Mouse (Mus musculus): ENCODE results near the gene Osbpl7.

The Osbpl7 gene

DNA sequence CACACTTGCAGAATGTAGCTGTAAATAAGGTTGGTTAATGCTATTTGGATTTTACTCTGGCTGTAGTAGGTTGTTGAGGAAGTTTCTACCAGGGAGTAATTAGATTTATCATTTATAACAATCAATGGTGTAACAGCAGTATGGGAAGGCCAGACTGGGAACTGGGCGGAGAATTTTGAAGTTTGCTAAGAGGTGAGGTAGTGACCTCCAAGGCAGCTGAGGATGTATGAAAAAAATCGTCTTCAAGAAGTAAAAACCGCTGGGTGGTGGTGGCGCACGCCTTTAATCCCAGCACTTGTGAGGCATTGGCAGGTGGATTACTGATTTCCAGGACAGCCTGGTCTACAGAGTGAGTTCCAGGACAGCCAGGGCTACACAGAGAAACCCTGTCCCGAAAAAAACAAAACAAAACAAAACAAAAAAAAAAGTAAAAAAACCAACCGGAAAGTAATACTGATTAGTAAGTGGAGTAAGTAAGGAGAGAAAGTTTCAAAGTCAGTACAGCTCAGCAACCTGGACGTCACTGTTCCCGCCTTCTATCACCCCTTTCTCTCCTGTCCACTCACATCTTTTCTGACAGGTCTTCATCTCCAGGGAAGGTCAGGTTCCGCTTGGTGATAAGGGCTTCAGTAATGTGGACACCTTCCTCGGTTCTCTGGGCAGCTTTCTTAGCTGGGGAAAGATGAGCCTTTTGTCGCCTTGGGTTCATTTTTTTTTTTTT lies 10.0 kb upstream of the Osbpl7 start:
- no peak for DNase-seq

DNA sequence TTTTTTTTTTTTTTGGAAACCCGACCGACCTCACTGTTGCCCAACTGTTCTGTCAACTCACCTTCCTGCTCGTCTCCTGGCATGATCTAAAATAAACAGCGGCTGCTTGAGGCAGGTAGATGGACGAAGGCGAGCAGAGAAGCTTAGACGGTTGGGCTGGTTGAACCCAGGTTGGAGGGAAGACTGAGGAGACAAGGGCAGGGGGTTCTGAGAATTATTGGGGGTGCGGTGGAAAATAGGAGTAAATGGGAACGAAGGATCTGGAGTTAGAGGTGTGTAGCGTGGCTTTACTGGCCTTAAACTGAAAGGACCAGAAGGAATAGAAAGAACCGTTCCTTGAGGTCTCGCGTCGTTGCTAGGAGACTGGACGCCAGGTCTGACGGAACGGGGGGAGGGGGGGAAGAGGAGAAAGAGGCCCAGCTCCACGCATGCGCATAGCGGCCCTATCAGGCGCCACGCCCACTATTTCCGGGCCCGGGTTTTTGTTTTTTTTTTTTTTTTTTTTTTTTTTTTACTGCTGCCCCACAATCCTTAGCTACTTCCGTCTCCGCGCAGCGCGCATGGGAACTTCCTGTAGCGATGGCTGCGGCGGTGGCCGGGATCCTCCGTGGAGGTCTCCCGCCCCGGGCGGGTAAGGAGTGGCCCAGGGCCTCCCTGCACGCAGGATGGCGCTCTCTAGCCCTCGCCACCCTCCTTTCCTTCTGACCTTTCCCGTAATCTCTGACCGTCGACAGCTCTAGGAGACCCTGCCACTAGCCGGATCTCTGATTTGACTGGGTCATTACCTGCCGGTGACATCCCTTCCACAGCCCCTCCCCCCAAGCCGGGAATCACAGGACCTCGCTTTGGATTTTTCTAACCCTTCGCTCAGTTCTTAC lies 9.2 kb upstream of the Osbpl7 start, which contains the start of the genes Lrrc46 and Mrpl10:
TSS of gene Lrrc46 (minus strand) at position 386 of the 878 bp plus-strand sequence.
TSS of gene Mrpl10 (plus strand) at position 539 of the 878 bp plus-strand sequence.
- peak; percentile 87 for DNase-seq

DNA sequence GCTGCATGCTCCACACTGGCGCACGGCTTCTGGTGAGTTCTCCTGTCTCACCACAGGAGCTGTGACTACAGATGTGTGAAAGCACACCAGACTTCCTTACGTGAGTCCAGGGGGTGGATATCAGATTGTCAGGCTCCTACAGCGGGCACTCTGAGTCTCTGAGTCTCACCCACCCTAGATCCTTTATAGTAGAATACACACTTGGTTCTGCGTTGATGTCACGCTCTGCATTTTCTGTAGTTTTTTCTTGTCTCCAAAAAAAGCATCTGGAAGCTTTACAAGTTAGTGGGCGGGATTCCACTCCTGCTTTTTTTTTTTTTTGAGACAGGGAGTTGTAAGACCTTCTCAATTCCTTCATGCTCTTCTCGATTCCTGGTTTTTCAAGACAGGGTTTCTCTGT lies 5.5 kb upstream of the Osbpl7 start:
- no peak for DNase-seq

DNA sequence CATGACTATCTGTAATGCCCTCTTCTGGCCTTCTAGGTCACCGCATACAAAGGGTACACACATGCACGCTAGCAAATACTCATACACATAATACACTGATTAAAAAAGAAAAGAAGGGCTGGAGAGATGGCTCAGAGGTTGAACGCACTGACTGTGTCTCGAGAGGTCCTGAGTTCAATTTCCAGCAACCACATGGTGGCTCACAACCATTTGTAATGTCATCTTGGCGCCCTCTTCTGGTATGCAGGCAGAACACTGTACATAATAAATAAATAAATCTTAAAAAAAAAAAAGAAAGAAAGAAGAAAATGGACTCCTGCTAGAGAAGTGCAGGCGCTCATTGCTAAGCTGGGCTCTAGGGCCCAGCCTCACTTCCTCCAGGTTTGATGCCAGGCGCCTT lies 4.6 kb upstream of the Osbpl7 start:
- DNase-seq = no peak

DNA sequence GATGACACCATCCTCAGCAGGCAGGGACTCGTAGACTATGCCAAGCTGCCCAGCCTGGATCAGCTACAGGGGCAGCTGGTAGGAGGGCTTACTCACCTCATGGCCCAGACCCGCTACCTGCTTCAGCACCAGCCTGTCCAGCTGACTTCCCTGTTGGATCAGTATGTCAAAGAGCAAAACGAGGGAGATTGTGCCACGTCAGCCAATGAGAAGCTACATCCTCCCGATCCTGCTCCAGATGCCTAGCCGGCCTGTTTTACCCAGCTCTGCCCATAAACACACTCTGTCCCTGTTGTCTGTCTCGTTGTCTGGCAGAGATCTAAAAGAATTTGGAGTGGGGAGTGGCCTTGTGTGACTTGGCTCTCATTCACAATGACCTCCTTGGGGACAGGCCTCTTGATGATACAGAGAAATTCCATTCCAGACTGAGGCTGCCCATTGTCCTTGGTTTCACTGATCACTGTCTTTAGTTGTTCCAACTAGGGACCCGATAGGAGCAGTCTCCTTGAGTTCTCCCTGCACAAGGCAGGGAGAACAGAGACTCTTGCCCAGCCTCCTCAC lies 2.3 kb upstream of the Osbpl7 start:
- DNase-seq = no peak

DNA sequence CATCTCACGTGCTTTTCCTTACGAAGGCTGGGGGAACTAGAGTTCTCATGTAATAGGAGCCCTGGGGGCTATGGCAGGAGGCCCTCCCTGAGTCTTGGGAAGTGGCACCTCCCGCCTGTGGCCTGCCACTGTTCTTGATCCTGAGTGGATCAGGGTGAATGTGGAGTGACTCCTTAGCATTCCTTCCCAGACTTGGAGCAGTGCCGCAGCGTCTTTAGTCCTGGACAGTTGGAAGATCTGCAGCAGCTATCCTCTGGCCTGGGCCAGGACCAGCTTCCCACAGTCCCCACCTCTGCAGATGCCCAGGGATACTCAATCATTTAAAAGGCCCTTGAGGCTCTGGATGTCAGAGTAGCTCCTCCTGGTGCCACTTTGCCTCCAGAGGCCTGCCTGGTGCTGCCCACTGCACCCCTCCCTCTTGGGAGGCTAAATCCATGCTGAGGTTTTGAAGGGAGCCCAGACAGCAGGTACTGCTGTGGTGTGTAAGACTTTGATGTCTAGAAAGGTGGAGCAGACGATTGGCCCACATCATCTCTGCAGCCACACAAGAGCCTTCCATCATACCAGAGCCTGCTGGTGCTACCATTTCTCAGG lies 839 bp upstream of the Osbpl7 start:
- no peak for DNase-seq

DNA sequence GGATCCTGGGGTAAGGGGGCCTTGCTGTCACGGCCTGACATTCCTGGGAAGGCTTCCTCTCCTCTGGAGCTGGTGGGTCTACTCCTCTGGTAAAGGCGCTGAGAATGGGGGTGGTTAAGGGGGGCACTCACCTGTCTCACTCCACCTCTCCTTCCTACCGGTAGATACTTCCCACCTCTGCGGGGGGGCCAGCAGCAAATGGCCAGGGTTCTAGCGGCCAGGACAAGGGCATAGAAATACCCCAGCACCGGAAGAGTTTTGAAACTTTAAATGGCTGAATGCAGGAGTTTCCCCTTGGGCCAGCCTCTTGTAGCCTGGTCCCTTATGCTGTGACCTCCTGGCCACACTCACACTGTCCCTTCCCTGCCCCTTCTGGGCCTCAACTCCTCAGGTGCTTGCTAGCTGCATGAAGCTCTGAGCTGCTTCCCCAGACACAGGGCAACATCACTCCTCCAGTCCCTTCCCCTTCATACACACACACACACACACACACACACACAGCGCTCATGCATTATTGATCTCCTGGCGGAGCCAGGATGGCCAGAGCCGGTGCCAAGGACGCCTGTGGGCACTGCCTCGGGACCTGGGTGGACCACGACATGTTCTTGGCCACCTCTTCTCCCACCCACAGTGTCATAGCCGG lies 637 bp downstream of the Osbpl7 start:
- no peak for DNase-seq

DNA sequence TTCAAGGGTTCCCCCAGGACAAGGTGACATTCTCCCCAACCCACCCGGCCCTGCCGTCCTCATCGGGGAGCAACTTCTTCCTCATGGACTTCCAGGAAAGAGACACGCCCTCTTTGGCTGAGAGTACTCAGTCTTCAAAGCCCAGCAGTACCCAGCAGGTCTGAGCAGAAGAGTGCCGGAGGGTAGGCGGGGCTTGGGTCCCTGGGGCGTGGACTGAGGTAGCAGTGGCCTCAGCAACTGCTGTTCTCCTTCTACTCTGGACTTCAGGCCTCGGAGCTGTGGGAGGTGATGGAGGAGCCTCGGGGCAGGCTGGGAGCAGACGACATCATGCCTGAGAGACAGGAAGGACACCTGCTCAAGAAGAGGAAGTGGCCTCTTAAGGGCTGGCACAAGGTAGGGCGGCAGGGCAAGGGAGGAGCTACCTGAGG lies 1.8 kb downstream of the Osbpl7 start:
- DNase-seq = no peak

DNA sequence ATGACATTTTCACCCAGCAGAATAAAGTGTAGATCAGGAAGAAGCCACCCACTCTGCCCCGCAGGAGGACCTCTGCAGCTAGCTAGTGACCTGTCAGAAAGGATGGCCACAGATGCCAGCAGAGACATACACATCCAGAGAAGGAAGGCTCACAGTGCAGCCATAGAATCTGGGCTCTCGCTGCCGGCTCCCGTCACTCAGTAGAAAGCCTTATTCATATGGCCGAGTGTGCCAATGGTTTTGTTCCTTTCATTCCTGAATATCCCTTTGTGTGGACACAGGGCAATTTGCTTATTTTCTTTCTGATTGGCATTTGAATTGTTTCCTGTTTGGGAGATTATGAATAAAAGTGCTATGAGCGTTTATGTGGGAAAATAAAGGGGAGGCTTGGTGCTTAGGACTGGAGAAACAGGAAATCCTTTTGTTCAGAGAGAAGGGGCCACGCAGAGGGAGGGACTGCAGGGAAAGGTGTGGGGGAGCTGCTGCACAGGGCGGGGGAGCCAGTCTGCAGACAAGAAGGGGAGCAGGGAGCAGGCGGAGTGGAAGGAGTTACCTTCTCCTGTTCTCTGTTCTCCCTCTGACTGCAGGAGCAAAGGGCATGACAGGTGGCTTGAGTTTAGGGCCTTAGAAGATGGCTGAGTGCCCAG lies 13.0 kb downstream of the Osbpl7 start:
- DNase-seq = no peak

DNA sequence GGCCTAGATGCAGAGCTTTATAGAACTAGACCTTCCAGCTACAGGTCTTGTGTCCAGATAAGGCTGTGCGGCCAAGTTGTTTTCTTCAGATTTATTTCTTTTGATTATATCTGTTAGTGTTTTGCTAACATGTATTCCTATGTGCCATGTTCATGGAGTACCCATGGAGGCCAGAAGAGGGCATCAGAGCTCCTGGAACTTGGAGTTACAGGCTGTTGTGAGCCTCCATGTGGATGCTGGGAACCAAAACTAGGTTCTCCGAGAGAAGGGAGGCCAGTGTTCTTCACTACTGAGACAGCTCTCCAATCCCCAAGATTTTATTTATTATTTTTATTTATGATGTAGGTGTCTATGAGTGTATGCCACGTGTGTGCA lies 13.5 kb downstream of the Osbpl7 start:
- no peak for DNase-seq

DNA sequence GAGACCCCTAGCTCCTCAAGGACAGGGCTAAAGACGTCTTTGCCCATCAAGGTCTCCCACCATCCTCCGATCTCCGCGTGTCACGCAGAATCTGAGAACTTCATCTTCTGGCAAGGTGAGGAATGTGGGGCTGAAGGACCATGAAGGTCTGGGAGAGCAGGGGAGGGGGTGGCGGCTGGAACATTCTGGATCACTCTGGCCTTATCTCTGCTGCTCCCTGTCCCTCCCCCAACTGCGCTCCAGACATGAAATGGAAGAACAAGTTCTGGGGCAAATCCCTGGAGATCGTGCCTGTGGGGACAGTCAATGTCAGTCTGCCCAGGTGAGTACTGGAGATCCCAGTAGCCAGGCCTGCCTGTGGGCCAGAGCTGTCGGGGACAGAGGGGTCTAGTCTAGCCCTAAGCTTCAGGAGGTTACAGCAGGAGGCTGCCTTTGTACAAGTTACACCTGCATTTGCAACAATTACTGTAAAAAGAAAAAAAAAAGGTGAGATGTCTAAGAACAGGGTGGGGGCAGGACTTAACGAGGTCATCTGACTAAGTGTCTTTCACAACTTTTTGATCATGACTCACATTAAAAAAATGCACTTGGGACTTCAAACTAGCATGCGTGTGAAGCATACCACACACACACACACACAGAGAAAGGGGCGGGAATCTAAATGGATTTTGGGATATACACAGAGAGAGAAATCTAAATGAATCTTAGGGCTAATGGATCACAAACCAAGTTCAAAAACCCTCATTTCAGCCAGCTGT lies 15.3 kb downstream of the Osbpl7 start:
- no peak for DNase-seq

DNA sequence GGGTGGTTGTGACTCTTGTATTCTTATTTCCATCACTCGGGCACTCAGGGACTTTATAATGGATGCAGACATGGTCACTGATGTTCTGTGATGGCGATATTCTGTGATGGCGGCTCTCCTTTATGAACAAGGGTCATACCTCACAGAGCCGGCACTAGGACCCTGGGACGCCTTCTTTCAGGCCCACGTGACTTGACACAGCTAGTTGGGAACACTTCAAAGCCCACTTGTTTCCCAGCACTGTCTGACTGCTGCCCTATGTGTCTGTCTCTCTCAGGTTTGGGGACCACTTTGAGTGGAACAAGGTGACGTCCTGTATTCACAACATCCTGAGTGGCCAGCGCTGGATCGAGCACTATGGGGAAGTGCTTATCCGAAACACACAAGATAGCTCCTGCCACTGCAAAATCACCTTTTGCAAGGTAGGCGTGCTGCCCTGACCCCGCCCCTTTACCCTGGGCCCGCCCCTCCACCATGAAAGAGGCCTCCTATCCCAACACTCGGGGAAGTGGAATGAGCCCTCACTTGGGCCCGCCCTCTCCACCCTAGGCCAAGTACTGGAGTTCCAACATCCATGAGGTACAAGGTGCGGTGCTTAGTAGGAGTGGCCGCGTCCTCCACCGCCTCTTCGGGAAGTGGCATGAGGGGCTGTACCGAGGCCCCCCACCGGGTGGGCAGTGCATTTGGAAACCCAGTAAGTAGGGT lies 16.4 kb downstream of the Osbpl7 start:
- DNase-seq = no peak

DNA sequence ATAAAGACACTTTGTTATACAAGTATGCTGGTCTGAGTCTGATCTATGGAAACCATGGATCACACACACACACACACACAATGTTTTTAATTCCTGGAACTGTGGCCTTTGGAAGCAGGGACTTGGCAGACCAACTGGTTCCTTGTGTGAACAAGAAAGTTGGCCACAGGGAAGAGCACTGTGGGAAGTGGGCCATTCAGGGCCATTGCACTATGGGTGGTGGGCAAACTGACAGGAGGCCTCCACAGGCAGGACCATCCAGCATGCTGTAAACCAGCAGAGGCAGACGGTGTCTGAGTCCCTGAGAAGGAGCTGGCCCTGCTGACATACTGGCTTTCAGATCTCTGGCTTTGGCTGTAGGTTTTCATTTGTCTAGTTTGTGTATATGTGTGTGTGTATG lies 18.9 kb downstream of the Osbpl7 start:
- no peak for DNase-seq

DNA sequence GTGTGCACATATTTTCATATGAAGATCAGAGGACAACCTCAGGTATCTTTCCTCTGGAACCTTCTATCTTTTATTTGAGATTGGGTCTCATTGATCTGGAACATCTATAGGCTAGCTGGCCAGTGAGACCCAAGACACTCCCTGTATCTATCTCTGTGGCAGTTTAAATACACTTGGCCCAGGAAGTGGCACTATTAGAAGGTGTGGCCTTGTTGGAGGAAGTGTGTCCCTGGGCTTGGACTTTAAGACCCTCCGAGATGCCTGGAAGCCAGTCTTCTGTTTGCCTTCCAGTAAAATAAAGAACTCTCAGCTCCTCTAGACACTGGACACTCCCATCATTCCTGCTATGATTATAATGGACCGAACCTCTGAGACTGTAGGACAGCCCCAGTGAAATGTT lies 19.3 kb downstream of the Osbpl7 start:
- no peak for DNase-seq

DNA sequence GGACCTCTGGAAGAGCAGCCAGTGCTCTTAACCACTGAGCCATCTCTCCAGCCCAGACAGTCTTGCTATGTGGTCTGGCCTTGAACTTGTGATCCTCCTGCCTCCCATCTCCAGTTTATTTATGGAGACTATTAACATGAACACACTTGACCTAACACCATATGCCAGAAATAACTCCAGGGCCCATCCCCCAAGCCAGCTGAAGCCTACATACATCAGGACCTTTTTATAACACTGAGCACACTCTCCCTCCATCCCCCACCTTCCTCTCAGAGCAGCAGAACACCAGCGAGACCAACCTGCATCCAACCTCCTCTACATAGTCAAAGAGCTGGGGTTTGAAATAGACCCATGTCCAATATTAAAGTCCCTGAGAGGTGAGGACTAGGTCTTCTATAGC lies 20.7 kb downstream of the Osbpl7 start:
- DNase-seq = no peak

DNA sequence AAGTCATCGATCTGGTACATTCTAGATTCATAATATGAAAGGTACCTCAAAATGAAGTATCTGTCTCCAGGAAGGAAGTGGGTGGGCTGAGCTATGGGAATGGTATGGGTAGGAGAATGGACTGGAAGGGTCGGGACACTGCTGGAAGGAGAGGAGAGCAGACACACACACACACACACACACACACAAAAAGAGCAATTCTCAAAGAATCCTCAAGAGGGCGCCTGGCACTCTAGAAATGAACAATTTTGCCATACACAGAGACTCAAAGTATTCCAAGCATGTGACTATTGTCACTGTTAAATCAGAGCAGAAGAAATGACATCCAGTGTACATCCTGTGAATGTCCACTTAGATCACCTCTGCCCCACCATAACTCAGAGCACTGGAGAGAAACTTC lies 22.1 kb downstream of the Osbpl7 start:
- DNase-seq = no peak

DNA sequence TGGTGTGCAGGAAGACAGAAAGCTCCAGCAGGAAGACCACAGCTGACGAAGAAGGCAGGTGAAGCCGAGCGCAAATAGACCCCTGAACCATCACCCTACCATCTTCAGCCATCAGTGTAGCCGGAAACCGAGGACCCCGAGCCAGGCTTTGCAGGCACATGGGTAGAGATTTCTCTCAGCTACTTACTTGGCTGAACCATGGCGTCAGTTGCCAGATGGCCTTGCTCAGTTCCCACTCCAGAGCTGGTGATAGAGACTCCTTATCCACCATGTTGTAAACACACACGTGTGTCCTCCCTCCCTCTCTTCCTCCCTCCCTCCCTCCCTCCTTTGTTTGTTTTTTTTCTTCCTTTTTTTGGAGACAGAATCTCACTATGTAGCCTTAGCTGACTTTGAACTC lies 23.8 kb downstream of the Osbpl7 start:
- no peak for DNase-seq

DNA sequence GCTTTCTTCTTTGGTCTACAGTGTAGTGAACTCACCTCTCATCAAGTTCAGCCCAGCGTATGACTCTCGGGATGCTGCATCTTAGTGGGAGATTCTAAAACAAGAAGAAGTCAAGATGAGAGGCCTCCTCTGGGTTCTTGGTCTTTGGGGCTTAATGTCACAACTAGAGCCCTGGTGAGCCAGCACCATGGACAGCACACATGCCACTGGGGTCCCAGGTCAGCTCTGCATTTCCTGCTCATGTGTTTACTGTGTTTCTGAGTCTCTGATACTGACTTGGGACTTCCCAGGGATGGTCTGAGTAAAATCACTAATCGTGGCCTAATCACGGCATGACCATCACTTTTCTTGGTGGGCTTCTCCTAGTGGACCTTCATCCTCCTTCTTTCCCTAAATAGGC lies 28.3 kb downstream of the Osbpl7 start:
- DNase-seq = no peak

DNA sequence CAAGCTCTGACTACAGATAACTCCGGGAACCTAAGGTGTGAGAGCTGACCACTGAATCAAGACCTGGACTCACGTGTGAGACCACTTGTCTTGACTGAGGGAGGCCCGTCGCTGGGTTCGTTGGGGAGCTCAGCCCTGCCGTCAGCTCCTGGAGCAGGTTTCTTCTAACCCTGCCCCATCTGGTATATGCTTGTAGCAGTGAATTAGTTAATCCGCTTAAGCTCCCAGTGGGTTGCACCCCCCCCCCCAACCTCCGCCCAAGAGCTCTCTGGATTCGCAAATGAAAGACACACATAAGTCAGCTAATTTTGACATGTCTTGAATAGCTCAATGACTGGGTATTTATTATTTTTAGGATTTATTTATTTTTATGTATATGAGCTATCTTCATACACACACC lies 29.9 kb downstream of the Osbpl7 start:
- no peak for DNase-seq

DNA sequence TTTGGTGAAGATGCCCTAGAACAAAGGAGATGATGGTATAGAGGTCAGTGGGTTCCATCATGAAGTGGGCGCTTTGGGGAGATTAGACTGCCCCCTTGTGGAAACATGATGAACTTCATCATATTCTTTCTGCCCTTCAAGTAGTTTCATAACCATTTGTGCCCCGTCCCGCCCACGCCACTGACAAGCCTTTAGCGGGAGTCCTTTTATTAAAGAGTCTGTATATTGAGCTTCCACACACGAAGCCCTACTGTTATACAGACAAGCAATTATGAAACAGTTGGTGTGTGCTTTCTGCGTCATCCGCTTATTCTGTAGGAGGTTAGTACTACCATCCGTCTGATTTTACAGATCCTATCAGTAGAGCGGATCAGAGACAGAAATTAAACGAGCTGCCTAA lies 32.5 kb downstream of the Osbpl7 start:
- peak; percentile 55 for DNase-seq

Measured in cerebellum, adult 8-10 months (tissue).